Mouse (Mus musculus): ENCODE results near the gene Hist1h4m.
"Not testable (repeated sequence)": the region's sequence is repeated elsewhere in the genome, so short reads cannot be mapped to it uniquely, and the experiment has no call there.

- TF ChIP-seq CTCF (IDR thresholded peaks at IDR 0.05; ENCODE audit: extremely low read depth, insufficient read depth, insufficient read length, insufficient replicate concordance); POLR2A (IDR thresholded peaks at IDR 0.05; ENCODE audit: low read depth, low read length): not testable (repeated sequence)
Measured at GRCm38 (mm10) chr13:21812092-21812491, 546 bp downstream of the Hist1h4m start.

All from spleen, adult 2 months (tissue).